In the genomic region with DNA sequence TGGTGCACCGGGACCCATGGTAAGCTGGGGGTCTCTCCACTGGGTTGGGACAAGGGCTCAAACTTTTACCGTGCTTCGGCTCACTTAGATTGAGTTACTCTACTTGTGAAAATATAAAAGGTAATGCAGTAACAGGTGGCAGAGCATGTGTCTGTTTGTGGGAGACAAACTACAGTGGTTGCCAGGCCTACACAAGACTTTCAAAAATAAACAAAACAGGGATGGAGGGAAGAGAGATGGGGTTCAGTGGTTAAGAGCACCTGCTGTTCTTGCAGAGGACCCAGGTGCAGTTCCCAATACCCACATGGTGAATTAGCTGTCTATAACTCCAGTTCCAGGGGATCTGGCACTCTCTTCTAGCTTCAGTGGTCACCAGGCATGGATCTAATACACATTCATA, we compare ENCODE assay signal across 27 mouse cellular contexts.
A peak's percentile ranks its signal among the peaks of the same experiment; 100 is the strongest.
DNase-seq lines count a peak whose midpoint lies in the region; ATAC-seq and TF ChIP-seq lines count a peak whose summit lies in the region.
"Had no signal": no experiment of that assay in that cellular context is flagged by ENCODE, and none has a peak within 500 bp of the region (broad histone marks: within the 10 kb centered on the region; RNA-seq: fewer than 3 reads in every experiment).

No protein-coding gene starts in this region.

- no peak for ATAC-seq in megakaryocyte progenitor cell, adult 5-6 weeks (replicated peaks; ENCODE audit: poor library complexity)
- ATAC-seq: activated CD4-positive, CD25-positive, alpha-beta regulatory T cell, adult 4 months; forebrain, embryonic 15.5 days had no signal

- no peak overlapping the region for H3K4me3 ChIP-seq in layer of hippocampus, adult 2 months
- H3K4me3 ChIP-seq: embryonic facial prominence, embryonic 10.5 days; embryonic facial prominence, embryonic 13.5 days; erythroblast, embryonic 14.5 days; forebrain, embryonic 12.5 days; forebrain, embryonic 15.5 days; heart, adult 2 months; heart, embryonic 10.5 days; heart, embryonic 13.5 days; hindbrain, embryonic 12.5 days; hindbrain, embryonic 15.5 days had no signal

- no peak for TF ChIP-seq CTCF in layer of hippocampus, adult 2 months (conservative IDR thresholded peaks at IDR 0.05)

- DNase-seq in layer of hippocampus, adult 2 months (ENCODE audit: low spot score in 2 of 2) = no peak
- DNase-seq in layer of hippocampus, postnatal 10 days (ENCODE audit: low spot score in 2 of 2) = no peak
- peak; percentile 75 for DNase-seq in thymus, postnatal 0 days (ENCODE audit: low spot score)
- peak; percentile 45 for DNase-seq in thymus, postnatal 25 days
- DNase-seq in lung, postnatal 14 days = no peak
- DNase-seq: adrenal gland, adult 8-10 months; adrenal gland, postnatal 25 days; cerebellum, adult 11-12 months; cerebellum, adult 8-10 months; cerebellum, postnatal 10 days; cerebellum, postnatal 36 days; embryo, embryonic 11 days; gastrocnemius, postnatal 10 days; gastrocnemius, postnatal 36 days; heart, adult 2 months; heart, postnatal 14 days had no signal

- H3K27ac ChIP-seq in layer of hippocampus, adult 2 months = 0 out of 2 replicates have a peak overlapping the region, but pooled peaks have one; percentile 19
- H3K27ac ChIP-seq: embryonic facial prominence, embryonic 10.5 days; embryonic facial prominence, embryonic 13.5 days; forebrain, embryonic 12.5 days; heart, adult 2 months; heart, embryonic 10.5 days; heart, embryonic 13.5 days; hindbrain, embryonic 12.5 days; hindbrain, embryonic 15.5 days had no signal

Comparison
In these comparisons a context has a peak if more than half of its experiments do, and no peak if none do; other contexts are left out.
1. DNase-seq: peak in thymus, postnatal 0 days (single experiment) and thymus, postnatal 25 days (single experiment); none in layer of hippocampus, adult 2 months (0 of 2), layer of hippocampus, postnatal 10 days (0 of 2) and lung, postnatal 14 days (single experiment).